Mouse (Mus musculus): ENCODE measurements around the gene Otulin. TPM values are rescaled to one million over a fixed set of nuclear protein-coding genes. Genes with fewer than 3 reads are reported as not detected.

Otulin gene
- polyA plus RNA-seq, 1 experiment = 53.1 TPM

GRCm38 (mm10) chr15:27588087-27588826, 42.2 kb downstream of the Otulin start:
- Histone ChIP-seq H3K4me3 (ENCODE audit: extremely low read depth, insufficient read depth, insufficient read length) (no peak overlapping the region), H3K27me3 (ENCODE audit: control insufficient read depth, insufficient read depth, low read length) (no peaks in the 10 kb centered on the region), H3K27ac (ENCODE audit: insufficient read depth, low read length) (peak overlapping the region; percentile 54), H3K36me3 (ENCODE audit: control insufficient read depth, insufficient read depth, low read length) (peaks cover 10% of the 10 kb centered on the region), H3K4me1 (ENCODE audit: control insufficient read depth, insufficient read depth, insufficient read length) (peaks cover 22% of the 10 kb centered on the region)
- 76% methylated on average over 14 of the region's 14 CpGs for WGBS
- TF ChIP-seq CTCF (IDR thresholded peaks at IDR 0.05; ENCODE audit: extremely low read depth, insufficient read depth, insufficient read length, insufficient replicate concordance) (no peak), POLR2A (IDR thresholded peaks at IDR 0.05; ENCODE audit: low read depth, low read length) (no peak)
- peak in 1 of 2 experiments; percentile 40 for DNase-seq (ENCODE audit: low read depth in 1 of 2, low spot score in 2 of 2)

- DNase-seq (ENCODE audit: low read depth in 1 of 2, low spot score in 2 of 2) = no peak
- no peak overlapping the region for H3K4me3 ChIP-seq (ENCODE audit: extremely low read depth, insufficient read depth, insufficient read length)
- peaks cover 13% of the 10 kb centered on the region for H3K4me1 ChIP-seq (ENCODE audit: control insufficient read depth, insufficient read depth, insufficient read length)
- H3K27ac ChIP-seq (ENCODE audit: insufficient read depth, low read length) = no peak overlapping the region
- H3K27me3 ChIP-seq (ENCODE audit: control insufficient read depth, insufficient read depth, low read length) = no peaks in the 10 kb centered on the region
- TF ChIP-seq CTCF (IDR thresholded peaks at IDR 0.05; ENCODE audit: extremely low read depth, insufficient read depth, insufficient read length, insufficient replicate concordance) = no peak
- TF ChIP-seq POLR2A (IDR thresholded peaks at IDR 0.05; ENCODE audit: low read depth, low read length) = no peak
- peaks cover 9% of the 10 kb centered on the region for H3K36me3 ChIP-seq (ENCODE audit: control insufficient read depth, insufficient read depth, low read length)
- 93% methylated on average over 5 of the region's 5 CpGs for WGBS
Measured at GRCm38 (mm10) chr15:27586093-27586480, 44.4 kb downstream of the Otulin start.

- no peak for DNase-seq (ENCODE audit: low read depth in 1 of 2, low spot score in 2 of 2)
- 88% methylated on average over 4 of the region's 4 CpGs for WGBS
Measured at GRCm38 (mm10) chr15:27585466-27586092, 44.9 kb downstream of the Otulin start.

GRCm38 (mm10) chr15:27583620-27584019, 46.9 kb downstream of the Otulin start:
- H3K36me3 ChIP-seq (ENCODE audit: control insufficient read depth, insufficient read depth, low read length) = peaks cover 1% of the 10 kb centered on the region; the same call in 1 of the 2 replicates
- WGBS = 97% methylated on average over 6 of the region's 6 CpGs
- H3K27ac ChIP-seq (ENCODE audit: insufficient read depth, low read length) = no peak overlapping the region
- TF ChIP-seq CTCF (IDR thresholded peaks at IDR 0.05; ENCODE audit: extremely low read depth, insufficient read depth, insufficient read length, insufficient replicate concordance) (no peak), POLR2A (IDR thresholded peaks at IDR 0.05; ENCODE audit: low read depth, low read length) (no peak)
- no peak overlapping the region for H3K4me3 ChIP-seq (ENCODE audit: extremely low read depth, insufficient read depth, insufficient read length)
- H3K27me3 ChIP-seq (ENCODE audit: control insufficient read depth, insufficient read depth, low read length) = no peaks in the 10 kb centered on the region
- H3K4me1 ChIP-seq (ENCODE audit: control insufficient read depth, insufficient read depth, insufficient read length) = peaks cover 18% of the 10 kb centered on the region
- no peak for DNase-seq (ENCODE audit: low read depth in 1 of 2, low spot score in 2 of 2)

More at GRCm38 (mm10) chr15:27585466-27586092, 44.9 kb downstream of the Otulin start:
- H3K27ac ChIP-seq (ENCODE audit: insufficient read depth, low read length) = no peak overlapping the region
- peaks cover 13% of the 10 kb centered on the region for H3K4me1 ChIP-seq (ENCODE audit: control insufficient read depth, insufficient read depth, insufficient read length)
- H3K36me3 ChIP-seq (ENCODE audit: control insufficient read depth, insufficient read depth, low read length) = peaks cover 7% of the 10 kb centered on the region
- TF ChIP-seq POLR2A (IDR thresholded peaks at IDR 0.05; ENCODE audit: low read depth, low read length) (no peak), CTCF (IDR thresholded peaks at IDR 0.05; ENCODE audit: extremely low read depth, insufficient read depth, insufficient read length, insufficient replicate concordance) (no peak)
- H3K4me3 ChIP-seq (ENCODE audit: extremely low read depth, insufficient read depth, insufficient read length) = no peak overlapping the region
- H3K27me3 ChIP-seq (ENCODE audit: control insufficient read depth, insufficient read depth, low read length) = no peaks in the 10 kb centered on the region

- 86% methylated on average over 4 of the region's 4 CpGs for WGBS
- Histone ChIP-seq H3K27me3 (ENCODE audit: control insufficient read depth, insufficient read depth, low read length) (no peaks in the 10 kb centered on the region), H3K27ac (ENCODE audit: insufficient read depth, low read length) (no peak overlapping the region), H3K4me1 (ENCODE audit: control insufficient read depth, insufficient read depth, insufficient read length) (peaks cover 19% of the 10 kb centered on the region; the same call in 1 of the 2 replicates), H3K36me3 (ENCODE audit: control insufficient read depth, insufficient read depth, low read length) (peaks cover 1% of the 10 kb centered on the region; the same call in 1 of the 2 replicates), H3K4me3 (ENCODE audit: extremely low read depth, insufficient read depth, insufficient read length) (no peak overlapping the region)
- no peak for DNase-seq (ENCODE audit: low read depth in 1 of 2, low spot score in 2 of 2)
- TF ChIP-seq CTCF (IDR thresholded peaks at IDR 0.05; ENCODE audit: extremely low read depth, insufficient read depth, insufficient read length, insufficient replicate concordance) (peak; percentile 44; the same call in 1 of the 2 replicates), POLR2A (IDR thresholded peaks at IDR 0.05; ENCODE audit: low read depth, low read length) (no peak)
Measured at GRCm38 (mm10) chr15:27583042-27583441, 47.5 kb downstream of the Otulin start.

- Histone ChIP-seq H3K36me3 (ENCODE audit: control insufficient read depth, insufficient read depth, low read length) (peaks cover 1% of the 10 kb centered on the region; the same call in 1 of the 2 replicates), H3K4me1 (ENCODE audit: control insufficient read depth, insufficient read depth, insufficient read length) (peaks cover 16% of the 10 kb centered on the region; the same call in 1 of the 2 replicates), H3K27me3 (ENCODE audit: control insufficient read depth, insufficient read depth, low read length) (no peaks in the 10 kb centered on the region), H3K4me3 (ENCODE audit: extremely low read depth, insufficient read depth, insufficient read length) (no peak overlapping the region), H3K27ac (ENCODE audit: insufficient read depth, low read length) (no peak overlapping the region)
- DNase-seq (ENCODE audit: low read depth in 1 of 2, low spot score in 2 of 2) = peak in 1 of 2 experiments; percentile 40
- 94% methylated on average over 3 of the region's 3 CpGs for WGBS
- TF ChIP-seq POLR2A (IDR thresholded peaks at IDR 0.05; ENCODE audit: low read depth, low read length) (no peak), CTCF (IDR thresholded peaks at IDR 0.05; ENCODE audit: extremely low read depth, insufficient read depth, insufficient read length, insufficient replicate concordance) (no peak)
Measured at GRCm38 (mm10) chr15:27582428-27582827, 48.1 kb downstream of the Otulin start.
